Mouse (Mus musculus): ENCODE measurements at regions not wholly inside any gene's neighbourhood (a gene's known extent, or its start where the extent isn't known, plus 50 kb on each side); places are given as distances from the start of the nearest gene placed in this dataset.

- Histone ChIP-seq H3K4me3 (ENCODE audit: insufficient read depth, low read length) (peak overlapping the region; percentile 18; the same call in 1 of the 2 replicates), H3K27ac (ENCODE audit: insufficient read depth, low read depth, low read length) (peak overlapping the region; percentile 76), H3K4me1 (ENCODE audit: control insufficient read depth, insufficient read depth, low read length) (peaks cover 15% of the 10 kb centered on the region)
- TF ChIP-seq CTCF (IDR thresholded peaks at IDR 0.05; ENCODE audit: low read depth, low read length), result no peak
- no peak for TF ChIP-seq POLR2A (IDR thresholded peaks at IDR 0.05; ENCODE audit: borderline replicate concordance, low read depth, low read length)
Measured at GRCm38 (mm10) chr9:41328056-41328455, 166.6 kb upstream of the Ubash3b start.

- H3K4me1 ChIP-seq (ENCODE audit: control insufficient read depth, insufficient read depth, low read length), result peaks cover 15% of the 10 kb centered on the region
- H3K4me3 ChIP-seq (ENCODE audit: insufficient read depth, low read length), result no peak overlapping the region
- TF ChIP-seq CTCF (IDR thresholded peaks at IDR 0.05; ENCODE audit: low read depth, low read length), result no peak
- TF ChIP-seq POLR2A (IDR thresholded peaks at IDR 0.05; ENCODE audit: borderline replicate concordance, low read depth, low read length), result no peak
- peak overlapping the region; percentile 67 for H3K27ac ChIP-seq (ENCODE audit: insufficient read depth, low read depth, low read length)
Measured at GRCm38 (mm10) chr9:41327561-41327960, 166.1 kb upstream of the Ubash3b start.

GRCm38 (mm10) chr9:41326772-41327560 is 165.5 kb upstream of the Ubash3b start:
- H3K27ac ChIP-seq (ENCODE audit: insufficient read depth, low read depth, low read length), result peak overlapping the region; percentile 56

GRCm38 (mm10) chr9:41321521-41321920 is 160.0 kb upstream of the Ubash3b start:
- Histone ChIP-seq H3K27ac (ENCODE audit: insufficient read depth, low read depth, low read length) (no peak overlapping the region), H3K4me3 (ENCODE audit: insufficient read depth, low read length) (no peak overlapping the region), H3K4me1 (ENCODE audit: control insufficient read depth, insufficient read depth, low read length) (peaks cover 3% of the 10 kb centered on the region)
- no peak for TF ChIP-seq POLR2A (IDR thresholded peaks at IDR 0.05; ENCODE audit: borderline replicate concordance, low read depth, low read length)
- TF ChIP-seq CTCF (IDR thresholded peaks at IDR 0.05; ENCODE audit: low read depth, low read length), result no peak

More at GRCm38 (mm10) chr9:41326772-41327560, 165.5 kb upstream of the Ubash3b start:
- peaks cover 15% of the 10 kb centered on the region for H3K4me1 ChIP-seq (ENCODE audit: control insufficient read depth, insufficient read depth, low read length)
- H3K4me3 ChIP-seq (ENCODE audit: insufficient read depth, low read length), result peak overlapping the region; percentile 36
- TF ChIP-seq POLR2A (IDR thresholded peaks at IDR 0.05; ENCODE audit: borderline replicate concordance, low read depth, low read length) (no peak), CTCF (IDR thresholded peaks at IDR 0.05; ENCODE audit: low read depth, low read length) (no peak)

GRCm38 (mm10) chr9:41319066-41319465 is 157.6 kb upstream of the Ubash3b start:
- TF ChIP-seq POLR2A (IDR thresholded peaks at IDR 0.05; ENCODE audit: borderline replicate concordance, low read depth, low read length), result no peak
- no peak for TF ChIP-seq CTCF (IDR thresholded peaks at IDR 0.05; ENCODE audit: low read depth, low read length)
- H3K4me3 ChIP-seq (ENCODE audit: insufficient read depth, low read length), result no peak overlapping the region

GRCm38 (mm10) chr9:41306229-41306628 is 144.7 kb upstream of the Ubash3b start:
- H3K4me1 ChIP-seq (ENCODE audit: control insufficient read depth, insufficient read depth, low read length), result no peaks in the 10 kb centered on the region
- H3K4me3 ChIP-seq (ENCODE audit: insufficient read depth, low read length), result no peak overlapping the region
- TF ChIP-seq CTCF (IDR thresholded peaks at IDR 0.05; ENCODE audit: low read depth, low read length), result no peak
- TF ChIP-seq POLR2A (IDR thresholded peaks at IDR 0.05; ENCODE audit: borderline replicate concordance, low read depth, low read length), result no peak
- H3K27ac ChIP-seq (ENCODE audit: insufficient read depth, low read depth, low read length), result no peak overlapping the region

More at GRCm38 (mm10) chr9:41319066-41319465, 157.6 kb upstream of the Ubash3b start:
- Histone ChIP-seq H3K27ac (ENCODE audit: insufficient read depth, low read depth, low read length) (no peak overlapping the region), H3K4me1 (ENCODE audit: control insufficient read depth, insufficient read depth, low read length) (no peaks in the 10 kb centered on the region)

GRCm38 (mm10) chr9:41303494-41303828 is 142.0 kb upstream of the Ubash3b start:
- no peaks in the 10 kb centered on the region for H3K4me1 ChIP-seq (ENCODE audit: control insufficient read depth, insufficient read depth, low read length)
- no peak overlapping the region for H3K27ac ChIP-seq (ENCODE audit: insufficient read depth, low read depth, low read length)
- no peak overlapping the region for H3K4me3 ChIP-seq (ENCODE audit: insufficient read depth, low read length)
- TF ChIP-seq CTCF (IDR thresholded peaks at IDR 0.05; ENCODE audit: low read depth, low read length) (no peak), POLR2A (IDR thresholded peaks at IDR 0.05; ENCODE audit: borderline replicate concordance, low read depth, low read length) (no peak)

- H3K4me1 ChIP-seq (ENCODE audit: control insufficient read depth, insufficient read depth, low read length), result no peaks in the 10 kb centered on the region
- no peak overlapping the region for H3K27ac ChIP-seq (ENCODE audit: insufficient read depth, low read depth, low read length)
- TF ChIP-seq POLR2A (IDR thresholded peaks at IDR 0.05; ENCODE audit: borderline replicate concordance, low read depth, low read length) (no peak), CTCF (IDR thresholded peaks at IDR 0.05; ENCODE audit: low read depth, low read length) (no peak)
- H3K4me3 ChIP-seq (ENCODE audit: insufficient read depth, low read length), result no peak overlapping the region
Measured at GRCm38 (mm10) chr9:41302809-41303493, 141.5 kb upstream of the Ubash3b start.

GRCm38 (mm10) chr9:41286145-41286468 is 124.6 kb upstream of the Ubash3b start:
- TF ChIP-seq CTCF (IDR thresholded peaks at IDR 0.05; ENCODE audit: low read depth, low read length) (no peak), POLR2A (IDR thresholded peaks at IDR 0.05; ENCODE audit: borderline replicate concordance, low read depth, low read length) (no peak)

More at GRCm38 (mm10) chr9:41286145-41286468, 124.6 kb upstream of the Ubash3b start:
- H3K4me1 ChIP-seq (ENCODE audit: control insufficient read depth, insufficient read depth, low read length), result peaks cover 5% of the 10 kb centered on the region
- no peak overlapping the region for H3K27ac ChIP-seq (ENCODE audit: insufficient read depth, low read depth, low read length)
- H3K4me3 ChIP-seq (ENCODE audit: insufficient read depth, low read length), result no peak overlapping the region
